Mouse (Mus musculus): ENCODE results near the gene Frem3. TPM values are rescaled to one million over a fixed set of nuclear protein-coding genes. Genes with fewer than 3 reads are reported as not detected.

Gene Frem3
- polyA plus RNA-seq, 1 experiment from 2014 or later, result 0.07 TPM

DNA sequence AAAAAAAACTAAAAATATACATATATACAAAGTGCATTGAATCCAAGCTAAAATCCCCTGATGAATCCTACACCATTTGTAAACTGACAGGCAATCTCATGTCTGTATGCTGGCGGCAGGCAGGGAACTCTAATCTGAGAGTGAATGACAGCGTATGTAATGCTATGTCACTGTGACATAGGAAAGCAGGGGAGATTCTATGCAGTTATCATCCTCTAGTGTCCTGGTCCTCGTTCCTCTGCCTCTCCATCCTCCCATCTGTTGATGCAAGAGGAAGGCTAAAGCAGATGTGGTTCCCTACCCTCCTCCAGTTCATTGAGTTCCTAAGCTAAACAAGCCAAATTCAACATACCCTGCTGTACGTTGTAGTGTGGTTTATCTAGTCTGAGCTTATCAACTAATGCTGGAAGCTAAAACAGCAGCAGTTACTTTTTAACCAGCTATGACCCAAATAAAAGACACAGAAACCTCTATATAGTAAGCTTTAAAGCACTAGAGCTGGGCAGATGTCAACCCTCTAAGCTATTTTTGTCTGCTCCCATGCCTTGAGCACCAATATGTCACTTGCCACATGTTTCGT is 73.0 kb downstream of the Frem3 start:
- Histone ChIP-seq H3K9me3 (ENCODE audit: low read length) (no peaks in the 10 kb centered on the region), H3K4me2 (replicated peaks; ENCODE audit: low read depth, low read length) (no peak overlapping the region), H3K27me3 (replicated peaks; ENCODE audit: insufficient read depth, low read length) (no peaks in the 10 kb centered on the region), H3K9ac (replicated peaks; ENCODE audit: low read depth) (no peak overlapping the region), H3K4me1 (ENCODE audit: insufficient read depth, low read depth, low read length) (no peaks in the 10 kb centered on the region), H3K27ac (ENCODE audit: low read length) (no peak overlapping the region), H3K36me3 (ENCODE audit: insufficient read depth, low read length) (no peaks in the 10 kb centered on the region), H3K4me3 (ENCODE audit: low read depth, low read length) (no peak overlapping the region)
- TF ChIP-seq CTCF (IDR thresholded peaks at IDR 0.05) (no peak), EP300 (IDR thresholded peaks at IDR 0.05) (no peak)
- ATAC-seq (no peak), DNase-seq (ENCODE audit: low spot score) (no peak)
- WGBS, result 48% methylated on average over 5 of the region's 5 CpGs

DNA sequence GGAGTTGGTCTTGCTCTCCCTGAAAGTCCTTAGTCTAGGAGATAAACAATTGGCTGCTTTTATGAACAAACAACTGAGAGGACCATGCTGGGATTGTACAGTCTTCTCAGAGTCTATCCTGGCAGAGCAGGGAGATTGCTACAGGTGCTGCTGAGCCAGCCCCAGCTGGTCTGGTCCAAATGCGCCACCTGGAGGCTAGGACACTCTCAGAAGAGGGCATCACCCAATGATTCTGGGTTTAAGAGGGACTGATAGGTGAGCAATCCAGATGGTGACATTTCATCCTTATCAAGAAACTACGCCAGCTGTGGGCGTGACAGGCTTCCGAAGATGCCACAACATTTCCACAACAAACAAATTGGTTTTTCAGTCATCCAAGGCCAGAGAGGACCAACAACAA is 77.3 kb downstream of the Frem3 start:
- H3K9me3 ChIP-seq (ENCODE audit: low read length), result no peaks in the 10 kb centered on the region
- 0 out of 2 replicates have a peak, but pooled peaks have one; percentile 33 for ATAC-seq
- H3K27ac ChIP-seq (ENCODE audit: low read length), result no peak overlapping the region
- no peaks in the 10 kb centered on the region for H3K4me1 ChIP-seq (ENCODE audit: insufficient read depth, low read depth, low read length)
- H3K4me3 ChIP-seq (ENCODE audit: low read depth, low read length), result no peak overlapping the region
- TF ChIP-seq CTCF (IDR thresholded peaks at IDR 0.05) (peak; percentile 76), EP300 (IDR thresholded peaks at IDR 0.05) (no peak)
- H3K36me3 ChIP-seq (ENCODE audit: insufficient read depth, low read length), result no peaks in the 10 kb centered on the region
- DNase-seq (ENCODE audit: low spot score), result peak; percentile 65
- no peak overlapping the region for H3K9ac ChIP-seq (replicated peaks; ENCODE audit: low read depth)
- 30% methylated on average over 4 of the region's 4 CpGs for WGBS
- H3K4me2 ChIP-seq (replicated peaks; ENCODE audit: low read depth, low read length), result no peak overlapping the region
- H3K27me3 ChIP-seq (replicated peaks; ENCODE audit: insufficient read depth, low read length), result no peaks in the 10 kb centered on the region

DNA sequence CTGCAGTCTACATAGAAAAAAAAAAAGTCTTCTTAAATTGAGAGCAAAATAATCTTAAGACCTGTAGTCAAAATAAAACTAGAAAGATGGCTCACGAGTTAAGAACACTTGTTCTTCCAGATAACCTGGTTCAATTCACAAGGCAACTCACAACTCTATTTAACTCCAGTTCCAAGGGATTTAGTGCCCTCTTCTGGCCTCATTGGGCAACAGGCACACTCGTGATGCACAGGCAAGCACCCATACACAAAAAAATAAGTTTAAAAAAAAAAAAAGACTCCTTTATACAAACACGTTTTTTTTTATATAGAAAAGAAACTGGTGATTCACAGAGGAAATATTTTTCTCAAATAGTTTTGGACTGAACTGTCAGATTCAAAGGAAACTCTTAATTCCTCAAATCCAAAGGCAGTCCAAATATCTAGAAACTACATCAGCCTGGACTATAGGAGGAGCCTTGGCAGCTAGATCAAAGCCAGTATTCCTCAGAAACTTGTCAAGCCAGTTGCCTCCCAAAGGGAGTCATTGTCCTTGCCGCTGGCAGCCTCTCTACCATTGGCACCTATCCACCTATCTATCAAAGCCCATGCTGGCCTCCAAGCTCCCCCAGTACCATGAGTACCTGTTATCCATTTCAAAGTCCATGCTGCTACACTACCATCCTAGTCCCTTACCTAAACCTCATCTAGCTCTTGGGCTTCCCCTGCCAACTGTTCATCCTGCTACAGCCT is 100.0 kb downstream of the Frem3 start:
- Histone ChIP-seq H3K4me1 (ENCODE audit: insufficient read depth, low read depth, low read length) (no peaks in the 10 kb centered on the region), H3K27me3 (replicated peaks; ENCODE audit: insufficient read depth, low read length) (no peaks in the 10 kb centered on the region), H3K4me2 (replicated peaks; ENCODE audit: low read depth, low read length) (no peak overlapping the region), H3K4me3 (ENCODE audit: low read depth, low read length) (no peak overlapping the region), H3K27ac (ENCODE audit: low read length) (no peak overlapping the region), H3K36me3 (ENCODE audit: insufficient read depth, low read length) (peaks cover 21% of the 10 kb centered on the region; the same call in 1 of the 2 replicates), H3K9ac (replicated peaks; ENCODE audit: low read depth) (no peak overlapping the region), H3K9me3 (ENCODE audit: low read length) (no peaks in the 10 kb centered on the region)
- TF ChIP-seq CTCF (IDR thresholded peaks at IDR 0.05), result peak; percentile 42
- TF ChIP-seq EP300 (IDR thresholded peaks at IDR 0.05), result no peak
- WGBS, result 69% methylated on average over 4 of the region's 4 CpGs
- ATAC-seq (no peak), DNase-seq (ENCODE audit: low spot score) (peak; percentile 22)

DNA sequence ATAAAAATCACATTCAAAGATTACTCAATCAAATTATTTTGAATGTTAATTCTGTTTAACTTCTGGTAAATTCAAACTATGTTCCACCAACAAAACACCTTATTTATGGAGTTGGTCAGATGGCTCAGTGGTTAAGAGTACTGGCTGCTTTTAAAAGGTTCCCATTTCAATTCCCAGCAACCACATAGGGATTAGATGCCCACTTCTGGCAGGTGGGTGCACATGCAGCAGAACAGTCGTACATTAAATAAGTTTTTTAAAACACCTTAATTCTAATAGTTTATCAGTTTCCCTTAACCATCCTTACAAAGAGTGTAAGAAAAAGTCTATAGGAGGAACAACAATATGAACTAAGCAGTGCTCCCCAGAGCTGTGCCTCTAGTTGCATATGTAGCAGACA is 103.6 kb downstream of the Frem3 start:
- H3K9me3 ChIP-seq (ENCODE audit: low read length), result no peaks in the 10 kb centered on the region
- no peak overlapping the region for H3K9ac ChIP-seq (replicated peaks; ENCODE audit: low read depth)
- no peak overlapping the region for H3K4me3 ChIP-seq (ENCODE audit: low read depth, low read length)
- H3K36me3 ChIP-seq (ENCODE audit: insufficient read depth, low read length), result peaks cover 16% of the 10 kb centered on the region
- H3K27me3 ChIP-seq (replicated peaks; ENCODE audit: insufficient read depth, low read length), result no peaks in the 10 kb centered on the region
- ATAC-seq (no peak), DNase-seq (ENCODE audit: low spot score) (no peak)
- TF ChIP-seq EP300 (IDR thresholded peaks at IDR 0.05) (no peak), CTCF (IDR thresholded peaks at IDR 0.05) (no peak)
- H3K4me2 ChIP-seq (replicated peaks; ENCODE audit: low read depth, low read length), result no peak overlapping the region
- no peaks in the 10 kb centered on the region for H3K4me1 ChIP-seq (ENCODE audit: insufficient read depth, low read depth, low read length)
- H3K27ac ChIP-seq (ENCODE audit: low read length), result no peak overlapping the region
- 85% methylated on average over 1 of the region's 1 CpGs for WGBS

DNA sequence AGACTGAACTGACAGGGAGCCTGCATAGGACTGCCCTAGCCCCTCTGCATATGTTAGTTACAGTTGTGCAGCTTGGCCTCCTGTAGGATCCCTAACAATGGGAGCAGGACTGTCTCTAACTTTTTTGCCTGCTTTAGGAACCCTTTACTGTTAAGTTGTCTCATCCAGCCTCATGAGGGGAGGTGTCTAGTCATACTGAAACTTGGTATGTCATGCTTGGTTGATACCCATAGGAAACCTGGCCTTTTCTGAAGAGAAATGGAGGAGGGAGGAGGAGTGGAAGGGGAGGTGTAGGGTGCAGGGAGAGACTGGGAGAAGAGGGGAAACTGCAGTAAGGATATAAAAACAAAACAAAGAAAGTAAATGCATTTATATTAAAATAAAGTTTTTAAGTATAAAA is 121.4 kb downstream of the Frem3 start:
- Histone ChIP-seq H3K4me3 (ENCODE audit: low read depth, low read length) (no peak overlapping the region), H3K4me1 (ENCODE audit: insufficient read depth, low read depth, low read length) (no peaks in the 10 kb centered on the region), H3K9me3 (ENCODE audit: low read length) (no peaks in the 10 kb centered on the region), H3K27me3 (replicated peaks; ENCODE audit: insufficient read depth, low read length) (no peaks in the 10 kb centered on the region), H3K36me3 (ENCODE audit: insufficient read depth, low read length) (peaks cover 14% of the 10 kb centered on the region), H3K27ac (ENCODE audit: low read length) (no peak overlapping the region), H3K4me2 (replicated peaks; ENCODE audit: low read depth, low read length) (no peak overlapping the region), H3K9ac (replicated peaks; ENCODE audit: low read depth) (no peak overlapping the region)
- no peak for DNase-seq (ENCODE audit: low spot score)
- ATAC-seq, result no peak
- TF ChIP-seq CTCF (IDR thresholded peaks at IDR 0.05) (no peak), EP300 (IDR thresholded peaks at IDR 0.05) (no peak)

DNA sequence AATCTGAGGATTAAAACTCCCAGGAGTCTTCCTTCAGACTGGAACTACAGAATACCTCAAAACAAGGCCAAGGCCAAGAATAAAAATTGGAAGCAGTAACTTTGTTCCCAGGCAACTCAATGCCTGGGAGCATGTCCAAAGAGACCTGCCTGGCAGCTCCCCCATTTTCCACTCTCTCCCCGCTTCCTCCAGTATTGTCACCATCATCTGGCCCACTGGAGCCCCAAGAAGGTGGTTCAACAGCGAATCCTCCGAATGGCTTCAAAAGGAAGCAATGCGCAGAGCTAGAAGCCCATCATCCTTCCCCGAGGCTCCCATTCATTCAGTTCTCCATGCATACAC is 127.1 kb downstream of the Frem3 start:
- peaks cover 2% of the 10 kb centered on the region; the same call in 1 of the 2 replicates for H3K36me3 ChIP-seq (ENCODE audit: insufficient read depth, low read length)
- 1% methylated on average over 5 of the region's 5 CpGs for WGBS
- no peaks in the 10 kb centered on the region for H3K4me1 ChIP-seq (ENCODE audit: insufficient read depth, low read depth, low read length)
- no peak for TF ChIP-seq CTCF (IDR thresholded peaks at IDR 0.05)
- TF ChIP-seq EP300 (IDR thresholded peaks at IDR 0.05), result no peak
- DNase-seq (ENCODE audit: low spot score) (no peak), ATAC-seq (no peak)
- H3K4me3 ChIP-seq (ENCODE audit: low read depth, low read length), result peak overlapping the region; percentile 88
- no peaks in the 10 kb centered on the region for H3K27me3 ChIP-seq (replicated peaks; ENCODE audit: insufficient read depth, low read length)
- H3K4me2 ChIP-seq (replicated peaks; ENCODE audit: low read depth, low read length), result peak overlapping the region; percentile 80
- peak overlapping the region; percentile 83 for H3K9ac ChIP-seq (replicated peaks; ENCODE audit: low read depth)
- H3K27ac ChIP-seq (ENCODE audit: low read length), result peak overlapping the region; percentile 93
- H3K9me3 ChIP-seq (ENCODE audit: low read length), result no peaks in the 10 kb centered on the region

All from lung, postnatal 0 days (tissue).